Mouse (Mus musculus): ENCODE measurements at regions not wholly inside any gene's neighbourhood (a gene's known extent, or its start where the extent isn't known, plus 50 kb on each side); places are given as distances from the start of the nearest gene placed in this dataset.

DNA sequence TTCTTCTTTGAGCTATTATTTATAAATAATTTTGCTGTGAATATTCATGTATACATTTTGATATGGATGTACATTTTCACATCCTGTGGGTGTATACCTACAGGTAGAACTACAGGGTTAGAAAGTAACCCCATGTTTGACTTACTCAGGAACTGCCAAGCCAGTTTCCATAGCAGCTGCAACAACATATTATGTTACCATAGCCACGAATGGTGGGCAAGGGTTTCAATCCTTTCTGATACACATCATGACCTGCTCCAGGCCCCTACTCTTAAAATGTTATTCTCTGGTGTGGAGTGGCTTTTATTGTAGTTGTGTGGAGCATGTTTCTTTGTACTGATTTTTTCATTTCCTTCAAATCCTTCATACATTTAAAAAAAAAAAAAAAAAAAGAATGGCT is 168.9 kb downstream of the Zfp36l2 start:
- DNase-seq, result no peak

DNA sequence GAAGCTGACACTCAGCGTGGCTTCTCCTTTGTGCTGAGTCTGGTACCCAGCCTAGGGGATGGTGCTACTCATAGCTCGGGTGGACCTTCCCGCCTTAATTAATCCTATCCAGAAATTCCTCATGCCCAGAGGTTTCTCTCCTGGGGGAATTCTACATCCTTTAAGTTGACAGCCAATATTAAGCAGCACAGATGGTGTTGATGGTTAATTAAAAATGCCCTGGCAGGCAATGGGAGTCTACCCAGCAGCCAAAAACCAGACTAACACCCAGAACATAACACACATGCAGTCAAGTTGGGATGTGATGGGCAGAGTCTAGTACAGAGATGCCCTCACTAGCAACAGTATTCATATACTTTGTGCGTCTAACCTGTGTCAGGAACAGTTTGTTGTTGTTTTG is 169.9 kb downstream of the Zfp36l2 start:
- DNase-seq, result no peak

DNA sequence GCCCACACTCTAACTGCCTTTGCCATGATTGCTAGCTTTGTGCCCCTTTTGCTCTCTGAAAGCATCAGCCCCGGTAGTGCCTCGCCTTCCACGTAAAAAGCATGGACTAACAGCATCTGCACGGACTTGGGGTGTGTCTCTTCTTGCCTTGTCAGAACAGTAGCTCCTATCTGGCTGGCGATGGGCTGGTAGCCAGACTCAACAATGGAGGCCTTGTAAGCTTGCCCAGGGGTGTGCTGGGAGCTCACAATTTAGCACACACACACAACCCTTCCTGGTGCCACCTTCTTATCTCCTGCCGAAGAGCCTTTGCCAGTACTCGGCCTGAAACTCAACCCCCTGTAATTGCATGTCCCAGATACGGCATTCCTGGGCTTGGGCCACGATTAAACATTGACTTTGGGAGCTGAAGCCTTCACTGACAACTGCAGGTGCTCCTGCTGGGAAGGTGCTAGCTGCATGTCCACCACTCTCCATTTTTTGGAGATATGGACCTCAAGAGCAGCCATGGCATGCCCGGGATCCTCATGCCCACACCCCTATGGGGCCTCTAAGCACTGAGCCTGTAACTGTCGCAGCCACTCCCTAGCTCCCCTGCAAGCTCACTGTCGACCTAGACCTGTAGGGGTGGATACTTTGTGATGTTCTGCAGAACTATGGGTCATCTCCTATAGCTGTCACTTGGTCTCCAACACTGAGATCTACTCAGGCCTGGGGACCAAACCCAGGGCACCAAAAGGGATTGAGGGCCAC is 166.7 kb upstream of the Haao start:
- no peak for DNase-seq

DNA sequence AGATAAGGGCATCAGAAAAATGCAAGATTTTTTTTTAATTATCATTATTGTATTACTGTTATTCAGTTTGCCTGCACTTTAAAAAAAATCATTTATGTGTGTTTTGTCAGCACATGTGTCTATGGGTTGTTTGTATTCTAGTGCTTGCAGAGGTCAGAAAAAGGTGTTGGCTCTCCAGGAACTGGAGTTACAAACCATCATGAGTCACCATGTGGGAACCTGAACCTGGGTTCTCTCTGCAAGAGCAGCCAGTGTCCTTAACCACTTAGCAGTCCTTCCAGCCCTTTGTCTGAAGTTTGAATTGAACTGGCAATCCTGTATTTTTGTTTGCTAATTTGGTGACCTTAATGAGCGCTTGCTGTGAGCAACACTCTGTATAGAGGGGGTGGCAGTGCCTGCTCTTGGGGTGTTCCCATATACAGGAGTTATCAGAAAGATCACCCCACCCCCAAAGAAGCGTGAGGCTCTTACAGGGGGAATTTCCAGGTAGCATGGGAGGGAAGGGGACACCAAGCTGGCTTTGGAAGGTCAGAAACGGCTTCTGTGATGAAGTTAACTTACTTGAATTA is 162.8 kb upstream of the Haao start:
- DNase-seq, result no peak

DNA sequence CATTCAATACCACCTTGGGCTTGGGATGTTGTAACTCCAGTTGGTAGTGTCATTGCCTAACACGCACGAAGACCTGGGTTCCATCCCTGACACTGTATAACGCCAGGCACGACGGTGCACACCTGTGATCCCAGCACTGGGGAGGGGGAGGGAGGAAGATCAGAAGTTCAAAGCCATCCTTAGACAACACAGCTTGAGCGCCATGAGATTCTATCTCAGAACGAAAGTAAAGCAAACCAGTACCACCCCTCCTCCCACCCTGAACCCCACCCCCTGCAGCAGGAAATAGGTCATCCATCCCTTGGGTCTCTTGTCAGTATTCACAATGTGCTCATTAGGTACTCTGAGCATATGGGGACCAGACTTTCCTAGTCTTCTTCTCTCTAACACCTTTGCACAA is 162.2 kb upstream of the Haao start:
- no peak for DNase-seq

DNA sequence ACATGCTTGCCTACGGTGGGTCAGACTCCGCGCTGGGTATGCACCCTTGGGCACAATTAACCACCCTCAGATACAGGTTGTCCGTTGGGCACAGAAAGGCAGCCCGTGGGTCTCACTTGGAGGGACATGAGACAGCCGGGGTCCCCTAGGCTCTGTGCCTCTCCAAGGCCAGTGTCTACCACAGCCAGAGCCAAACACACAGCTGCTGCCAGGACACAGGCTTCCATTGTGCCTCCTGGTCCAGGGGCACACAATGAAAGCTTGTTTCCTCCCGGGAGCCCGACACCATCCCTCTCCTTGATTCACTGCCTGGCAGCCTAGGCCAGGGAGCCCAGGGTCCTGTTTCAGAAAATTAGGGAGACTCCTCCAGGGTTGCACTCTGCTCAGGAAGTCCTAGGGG is 161.4 kb upstream of the Haao start:
- peak; percentile 66 for DNase-seq

DNA sequence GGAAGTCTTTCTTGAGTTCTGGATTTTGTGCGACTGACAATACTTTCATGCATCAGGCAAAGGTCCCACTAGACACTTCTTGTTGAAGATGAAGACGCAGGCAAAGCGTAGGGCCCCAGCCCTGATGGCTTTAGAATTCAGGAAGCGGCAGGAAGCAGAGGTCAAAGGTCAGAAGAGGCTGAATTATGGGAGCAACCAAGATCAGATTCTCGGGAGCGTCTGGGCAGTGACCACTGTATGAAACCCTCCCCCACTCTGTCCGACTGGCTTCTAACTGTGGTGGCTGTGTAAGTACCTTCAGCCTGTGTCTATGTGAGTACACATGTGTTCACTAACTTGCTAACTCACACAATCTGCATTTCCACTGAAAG is 160.9 kb upstream of the Haao start:
- DNase-seq, result no peak

DNA sequence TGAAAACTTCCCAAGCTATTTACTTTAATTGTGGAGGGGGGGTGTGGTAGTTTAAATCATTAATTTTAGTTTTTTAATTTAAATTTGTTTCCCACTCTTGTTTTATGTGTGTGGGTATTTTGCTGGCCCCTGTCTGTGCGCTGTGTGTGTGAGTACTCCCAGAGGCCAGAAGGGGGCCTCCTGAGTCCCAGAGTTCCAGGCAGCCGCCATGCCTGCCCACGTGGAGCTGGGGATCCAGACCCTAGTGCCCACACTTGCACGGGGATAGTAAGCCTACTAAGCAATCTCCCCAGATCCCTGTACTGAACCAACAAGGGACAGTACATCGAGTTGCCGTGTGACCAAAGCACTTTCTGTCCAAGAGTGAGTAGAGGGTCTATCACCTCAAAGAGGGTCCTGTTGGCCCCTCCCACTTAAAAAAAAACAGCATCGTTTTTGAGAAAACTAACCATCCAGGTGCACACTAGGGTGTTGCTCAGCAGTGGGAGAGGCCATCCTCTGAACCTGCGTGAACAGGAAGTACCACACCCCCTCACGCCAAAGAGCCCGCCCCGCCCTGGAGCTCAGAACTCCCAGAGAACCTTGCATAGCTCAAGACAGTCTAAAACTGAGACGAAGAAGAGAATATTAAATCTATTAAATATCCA is 160.4 kb upstream of the Haao start:
- DNase-seq, result no peak

DNA sequence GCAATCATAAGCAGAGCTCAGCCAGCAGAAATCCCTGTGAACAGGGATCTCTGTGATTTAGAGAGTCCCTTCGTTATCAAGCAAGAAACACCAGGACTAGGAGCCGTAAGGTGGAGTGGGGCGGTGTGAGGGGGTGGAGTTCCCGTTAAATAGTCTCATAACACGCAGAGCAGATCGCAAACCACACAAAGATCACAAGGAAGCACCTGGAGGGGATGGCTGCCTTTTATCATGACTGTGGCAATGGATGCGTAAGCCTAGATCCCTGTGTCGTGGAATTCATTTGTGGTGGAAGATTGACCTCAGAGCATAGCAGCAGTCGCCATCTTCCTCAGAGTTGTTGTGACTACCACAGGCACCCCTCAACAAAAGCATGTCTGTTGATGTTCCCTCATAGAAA is 159.0 kb upstream of the Haao start:
- no peak for DNase-seq

DNA sequence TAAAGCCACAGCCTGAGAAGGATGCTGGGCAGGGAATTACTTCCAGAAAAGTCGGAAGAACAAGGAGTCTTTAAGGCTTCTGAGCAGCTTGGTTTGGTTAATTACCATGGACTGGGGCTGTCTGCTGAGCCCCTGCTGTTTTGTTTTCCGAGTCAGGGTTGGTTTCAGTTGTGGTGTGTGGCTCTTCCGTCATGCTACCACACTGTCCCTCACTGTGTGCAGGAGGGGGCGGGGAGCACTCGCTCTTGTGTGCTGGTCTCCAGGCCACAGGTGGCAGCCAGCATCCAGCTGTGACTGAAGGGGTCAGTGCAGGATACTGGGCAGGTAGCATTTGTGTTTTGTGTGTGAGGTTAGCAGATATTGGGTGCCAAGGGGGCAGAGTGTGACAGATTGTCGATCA is 156.5 kb upstream of the Haao start:
- no peak for DNase-seq

DNA sequence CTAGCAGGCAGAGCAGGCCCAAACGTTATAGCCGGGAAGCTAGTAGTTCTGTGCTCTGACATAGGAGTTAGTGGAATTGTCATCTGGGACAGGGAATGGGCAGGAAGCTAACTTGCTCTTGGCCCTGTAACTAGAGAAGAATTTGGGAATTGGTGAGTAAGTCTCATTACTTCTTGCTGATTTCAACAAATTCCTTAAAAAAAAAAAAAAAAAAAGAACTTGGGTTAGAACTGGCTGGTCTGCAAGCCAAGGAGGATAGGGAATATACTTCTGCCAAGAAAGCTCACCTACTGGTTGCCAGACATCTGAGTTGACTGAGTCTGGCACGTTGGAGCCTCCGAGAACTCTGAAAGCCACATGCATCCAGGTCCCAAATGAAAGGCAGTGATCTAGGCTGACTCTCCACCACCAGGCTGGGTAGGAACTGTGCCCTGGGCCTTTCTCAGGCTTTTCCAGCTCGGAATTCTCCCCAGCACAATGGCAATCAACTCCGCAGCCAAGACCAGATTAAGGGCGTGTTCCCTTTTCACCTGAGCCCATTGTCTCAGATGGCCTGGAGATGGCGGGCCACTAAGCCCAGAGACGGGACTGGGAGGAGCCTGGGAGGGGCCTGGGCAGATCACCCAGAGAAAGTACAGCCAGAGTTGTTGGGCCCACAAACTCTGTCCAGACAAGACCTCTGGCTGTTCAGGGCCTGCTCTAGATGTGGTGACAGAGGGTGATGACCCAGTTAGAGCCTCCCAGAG is 155.9 kb upstream of the Haao start:
- no peak for DNase-seq

DNA sequence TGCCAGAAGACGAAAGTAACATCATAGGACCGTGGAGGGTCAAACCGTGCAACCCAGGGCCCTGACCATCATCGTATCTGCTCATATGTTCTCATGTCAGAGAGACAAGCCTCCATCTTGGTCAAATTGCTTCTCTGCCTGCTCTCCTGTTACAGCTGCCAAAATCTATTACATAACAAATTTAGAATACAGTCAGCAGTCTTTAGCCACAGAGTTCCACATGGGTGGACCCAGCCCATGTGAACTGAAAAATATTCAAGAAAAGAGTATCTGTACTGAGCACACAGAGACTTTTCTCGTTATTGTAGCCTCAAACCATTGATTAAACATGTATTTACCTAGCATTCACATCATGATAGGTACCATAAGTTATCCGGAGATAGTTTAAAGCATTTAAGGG is 155.2 kb upstream of the Haao start:
- no peak for DNase-seq

DNA sequence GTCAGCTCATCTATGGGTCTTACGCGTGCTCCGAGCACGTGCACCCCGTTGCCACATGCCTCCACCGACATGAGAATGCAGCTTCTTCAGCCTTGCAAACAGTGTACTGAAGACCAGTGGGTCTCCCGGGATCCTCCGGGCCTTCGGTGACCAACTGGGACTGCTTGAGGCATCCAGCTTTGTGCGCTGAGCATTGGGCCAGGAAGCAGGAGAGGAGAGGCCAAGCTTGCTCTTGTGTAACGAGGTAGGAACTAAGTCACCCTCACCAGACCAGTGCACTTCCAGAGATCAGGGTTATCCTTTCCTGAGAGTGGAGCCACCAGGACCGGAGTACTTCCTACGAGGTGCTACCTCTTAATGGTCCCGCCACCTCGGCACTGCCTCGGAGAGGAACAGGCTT is 154.6 kb upstream of the Haao start:
- no peak for DNase-seq

DNA sequence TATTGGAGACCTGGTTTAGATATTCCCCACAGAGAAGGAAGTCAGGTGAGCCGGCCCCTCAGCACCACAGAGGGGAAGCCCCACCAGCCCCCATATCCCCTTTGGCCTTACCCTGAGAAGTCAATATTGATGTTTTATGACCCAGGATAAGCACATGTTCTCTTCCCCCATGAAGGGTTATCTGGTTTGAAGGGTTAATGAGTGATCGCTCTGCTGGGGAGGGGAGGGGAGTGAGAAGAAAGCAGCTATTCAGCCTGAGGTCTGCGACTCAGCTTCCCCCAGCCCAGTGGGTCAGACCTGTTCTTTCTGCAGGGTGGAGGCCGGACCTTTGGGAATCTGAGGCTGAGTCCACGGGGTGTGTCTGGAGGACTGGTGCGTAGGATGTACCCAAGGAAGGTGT is 152.4 kb upstream of the Haao start:
- DNase-seq, result no peak

DNA sequence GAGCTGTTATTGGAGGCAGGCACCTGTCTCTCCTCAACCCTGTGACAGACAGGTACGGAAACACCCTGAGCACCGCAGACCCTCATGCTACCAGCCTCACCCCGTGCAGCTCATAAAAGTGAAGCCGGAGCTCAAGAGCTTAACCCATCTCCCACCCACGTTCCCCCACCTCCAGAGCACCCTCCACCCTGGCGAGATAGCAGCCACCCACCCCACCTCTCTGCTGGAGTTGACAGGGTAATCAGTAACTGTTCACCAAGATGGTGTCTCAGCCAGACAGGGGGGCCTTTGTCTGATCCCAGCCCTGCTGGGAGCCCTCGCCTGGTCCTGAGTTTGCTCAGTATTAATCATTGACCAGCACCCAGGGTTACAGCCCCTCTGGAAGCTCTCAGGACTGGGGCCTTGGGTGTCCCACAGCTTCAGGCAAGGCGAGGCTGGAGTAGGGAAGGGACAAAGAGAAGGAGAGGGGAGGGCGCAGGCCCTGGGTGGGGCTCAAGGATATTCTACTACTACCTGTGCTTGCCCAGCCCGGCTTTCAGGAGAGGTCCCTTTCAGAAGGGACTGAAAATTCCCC is 151.3 kb upstream of the Haao start:
- DNase-seq, result no peak

DNA sequence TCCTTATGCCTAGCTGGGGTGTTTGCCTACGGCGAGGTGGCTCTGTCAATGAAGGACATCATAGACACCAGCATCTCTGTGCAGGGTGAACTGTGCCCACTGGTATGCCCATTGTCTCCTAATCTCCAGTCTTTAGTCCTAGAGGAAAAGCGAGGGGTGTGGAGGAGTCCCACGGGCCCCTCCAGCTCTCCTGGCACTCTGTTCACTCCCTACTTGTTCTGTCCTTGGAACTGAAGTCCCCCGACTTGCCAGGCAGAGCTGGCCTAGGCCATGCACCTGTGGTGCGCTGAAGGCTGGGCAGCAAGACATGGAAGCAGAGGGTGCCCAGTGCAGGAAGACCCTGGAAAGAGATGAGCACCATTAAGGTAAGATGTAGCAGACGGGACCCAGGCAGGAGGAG is 150.6 kb upstream of the Haao start:
- DNase-seq, result no peak

DNA sequence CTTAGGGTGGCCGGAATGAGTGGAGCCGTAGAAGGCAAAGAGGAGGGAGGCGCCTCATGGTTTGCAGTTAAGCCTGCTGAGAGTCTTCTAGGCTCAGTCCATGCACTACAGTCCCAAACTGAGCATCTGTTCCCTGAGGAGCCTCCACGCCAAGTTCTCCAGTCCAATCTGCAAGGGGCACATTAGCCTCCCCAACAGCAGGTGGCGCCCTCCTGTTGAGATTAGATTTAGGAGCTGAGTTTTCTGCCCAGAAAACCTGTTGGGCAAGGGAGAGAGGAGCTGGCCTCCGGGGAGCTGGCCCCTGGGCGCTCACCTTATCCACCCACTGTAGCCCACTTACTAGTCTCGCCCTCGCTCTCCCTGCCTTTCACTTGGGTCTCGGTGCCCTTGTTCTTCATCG is 150.0 kb upstream of the Haao start:
- peak; percentile 35 for DNase-seq

DNA sequence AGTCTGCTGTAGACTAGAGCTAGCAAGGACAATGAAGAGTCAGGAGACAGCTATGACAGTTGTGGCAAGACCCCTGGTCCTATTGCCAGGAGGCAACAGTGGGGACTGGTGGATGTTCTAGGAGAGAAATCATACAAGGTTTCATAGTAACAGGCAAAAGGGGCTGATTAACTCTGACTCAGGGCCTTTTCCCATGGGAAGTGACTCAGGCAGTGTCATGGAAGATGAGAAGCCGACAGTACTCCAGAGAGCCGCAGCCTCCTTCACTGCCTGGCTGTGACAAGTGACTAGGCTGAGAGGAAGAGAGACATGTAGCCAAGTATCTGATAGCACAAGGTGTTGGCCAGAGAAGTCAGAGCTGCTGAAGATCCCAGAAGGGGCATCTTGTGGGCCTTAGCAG is 145.3 kb upstream of the Haao start:
- DNase-seq, result no peak

DNA sequence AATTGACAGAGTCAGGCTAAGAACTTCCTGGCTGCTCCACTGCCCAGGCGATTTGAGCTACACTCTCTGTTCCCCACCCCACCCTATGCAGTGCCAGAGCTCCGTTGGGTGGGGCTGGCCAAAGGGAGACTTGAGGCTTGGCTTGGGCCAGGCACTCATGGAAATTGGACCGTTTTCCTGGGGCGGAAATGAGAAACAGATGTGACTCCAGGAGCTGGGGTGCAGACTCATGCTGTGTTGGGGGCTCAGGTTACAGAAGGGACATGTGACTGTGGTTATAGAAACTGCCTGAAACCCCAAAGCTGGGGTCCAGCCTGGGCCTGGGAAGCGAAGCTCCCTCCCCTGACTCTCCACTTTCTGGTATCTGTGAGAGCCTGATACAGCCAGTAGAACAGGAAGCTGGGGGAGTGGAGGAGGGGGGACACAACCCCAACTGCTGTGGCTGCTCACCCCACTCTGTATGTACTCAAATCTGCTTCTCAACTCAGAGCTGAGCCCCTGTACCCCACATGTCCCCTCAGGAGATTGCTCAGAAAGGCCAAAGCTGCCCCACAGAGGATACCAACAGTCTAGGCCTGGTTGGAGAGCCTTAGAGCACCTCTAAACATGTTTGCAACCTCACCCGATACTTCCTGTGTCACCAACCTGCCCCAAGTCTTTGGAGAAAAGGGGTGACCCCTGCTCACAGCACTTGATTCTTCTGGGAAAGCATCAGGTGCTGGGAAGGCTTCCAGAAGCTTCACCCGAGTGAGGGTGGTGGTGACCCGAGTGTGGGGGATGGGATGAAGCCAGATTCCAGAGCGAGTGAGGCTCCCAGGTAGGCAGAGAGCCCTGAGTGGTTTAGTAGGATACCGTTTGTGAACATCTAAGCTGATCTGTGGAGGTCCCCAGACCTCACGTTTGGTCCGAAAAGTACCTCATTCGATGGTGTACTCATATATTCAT is 142.9 kb upstream of the Haao start:
- no peak for DNase-seq

DNA sequence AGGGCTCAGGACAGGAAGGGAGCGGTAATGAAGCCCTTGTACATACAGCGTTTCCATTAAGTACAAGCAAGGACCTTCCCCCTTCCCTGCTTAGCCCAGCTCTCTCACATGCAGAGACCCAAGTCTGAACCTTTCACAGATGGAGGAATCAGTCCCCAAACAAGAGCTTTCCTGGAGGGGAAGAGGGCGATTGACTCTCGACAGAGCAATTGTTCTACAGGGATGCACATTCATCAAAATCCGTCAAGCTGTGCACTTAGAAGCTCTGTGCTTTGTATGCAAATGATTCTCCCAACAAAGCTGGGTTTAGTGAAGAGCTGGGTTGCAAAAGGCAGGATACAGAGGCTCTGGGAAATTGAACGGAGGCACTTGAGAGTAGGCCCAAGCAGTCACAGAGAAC is 141.1 kb upstream of the Haao start:
- DNase-seq, result no peak

DNA sequence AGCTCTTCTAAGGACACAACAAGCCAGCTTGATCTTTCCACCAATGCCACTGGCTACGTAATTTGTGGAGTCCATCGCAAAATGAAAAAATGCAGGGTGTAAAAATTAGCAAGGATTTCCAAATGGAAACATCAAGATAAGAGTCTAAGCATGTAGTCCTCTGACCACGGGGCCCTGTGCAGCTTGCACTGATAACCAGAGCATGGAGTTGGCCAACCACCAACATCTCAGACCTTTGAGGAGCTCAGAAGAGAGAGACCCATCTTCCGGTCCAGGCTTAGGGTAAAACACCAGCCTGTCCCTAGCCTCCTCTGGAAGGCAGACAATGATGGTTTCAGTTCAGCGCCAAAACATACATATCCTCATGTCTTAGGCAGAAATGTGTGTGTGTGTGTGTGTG is 140.4 kb upstream of the Haao start:
- no peak for DNase-seq

DNA sequence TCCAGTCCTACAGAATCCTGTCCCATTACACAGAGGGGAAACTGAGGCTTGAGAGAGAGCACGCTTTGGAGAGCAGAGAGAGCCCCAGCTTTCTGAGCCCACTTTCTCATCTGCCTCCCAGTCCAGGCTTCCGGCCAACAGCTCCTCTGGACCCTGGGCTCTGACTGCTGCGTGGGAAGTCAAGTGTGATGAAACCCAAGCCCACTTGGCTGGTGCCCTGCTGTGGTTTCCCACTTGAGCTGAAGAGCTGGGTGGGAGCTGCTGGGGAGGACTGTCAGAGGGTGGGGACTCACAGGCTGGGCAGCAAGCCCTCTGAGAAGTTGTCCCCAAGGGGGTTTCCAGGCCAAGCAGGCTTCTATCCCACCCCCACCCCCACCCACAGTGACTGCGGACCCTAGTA is 139.9 kb upstream of the Haao start:
- DNase-seq, result no peak

Measured in right cerebral cortex, adult 18-20 months (tissue).